Mouse (Mus musculus) adrenal gland, postnatal 25 days (tissue): ENCODE data around the gene Pold3. TPM values are rescaled to one million over a fixed set of nuclear protein-coding genes. Genes with fewer than 3 reads are reported as not detected.
A peak's percentile ranks its signal among the peaks of the same experiment; 100 is the strongest.

Experiments used
- DNase-seq: peaks from one replicate; pipeline ENCODE4 v3.0.0; 2021; ENCODE audit warnings: mixed read lengths
- long read RNA-seq: library from polyadenylated mRNA; stranded (forward); transcript quantifications from one replicate; pipeline ENCODE4 v2.0.0, GENCODE M21; 2021
- total RNA-seq: library from RNA; stranded (reverse); gene quantifications from 2 replicates; pipeline ENCODE4 v1.2.3, GENCODE M21; 2021

Pold3 gene
- total RNA-seq = 25.6 and 33.6 TPM in 2 replicates
- long read RNA-seq, transcript Pold3-201 (12 exons, 3,069 nt) = major isoform, 7 of 15 reads
- long read RNA-seq, partial matches to known transcripts = 3 of 15 reads
- long read RNA-seq, other reads (novel, unspliced or antisense) = 5 of 15 reads

DNA sequence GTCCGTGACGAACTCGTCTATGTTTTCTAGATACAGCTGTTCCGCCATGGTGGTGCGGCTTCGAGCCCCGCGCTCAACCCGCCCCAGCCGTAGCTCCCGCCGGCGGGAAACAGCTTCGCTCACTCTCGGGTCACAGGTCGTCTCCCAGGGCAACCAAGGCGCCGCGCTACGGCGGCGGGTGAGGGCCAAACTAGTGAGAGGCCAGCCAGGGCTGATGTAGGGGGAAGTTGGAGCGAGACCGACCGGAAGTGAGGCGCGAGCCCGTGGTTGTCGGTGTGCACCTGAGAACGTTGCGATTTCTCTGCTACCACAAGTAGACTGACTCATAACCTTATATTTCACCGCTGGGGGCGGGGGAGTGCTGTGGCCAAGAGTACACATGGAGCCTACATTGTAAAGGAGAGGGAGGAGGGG, at the start of gene Pold3:
Pold3 (minus strand) TSS at position 190 of the 414 bp plus-strand sequence.
- DNase-seq = peak; percentile 99

DNA sequence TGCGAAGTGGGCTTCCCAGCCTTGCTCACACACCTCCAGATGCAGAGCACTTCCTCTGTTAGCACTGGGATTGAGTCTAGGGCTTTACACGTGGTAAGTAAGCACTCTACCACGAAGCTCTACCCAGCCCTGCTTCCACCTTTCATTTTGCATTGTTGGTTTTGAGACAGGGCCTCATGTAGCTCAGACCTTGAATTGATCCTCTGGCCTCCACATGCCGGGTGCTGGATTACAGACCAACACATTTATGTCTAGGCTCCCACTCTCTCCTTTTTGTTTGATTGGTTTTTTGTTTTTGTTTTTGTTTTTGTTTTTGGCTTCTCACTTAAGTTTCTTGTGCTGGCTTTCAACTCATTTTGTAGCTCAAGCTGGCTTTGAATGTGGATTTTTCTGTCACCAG, 49.4 kb upstream of the Pold3 start:
- no peak for DNase-seq

DNA sequence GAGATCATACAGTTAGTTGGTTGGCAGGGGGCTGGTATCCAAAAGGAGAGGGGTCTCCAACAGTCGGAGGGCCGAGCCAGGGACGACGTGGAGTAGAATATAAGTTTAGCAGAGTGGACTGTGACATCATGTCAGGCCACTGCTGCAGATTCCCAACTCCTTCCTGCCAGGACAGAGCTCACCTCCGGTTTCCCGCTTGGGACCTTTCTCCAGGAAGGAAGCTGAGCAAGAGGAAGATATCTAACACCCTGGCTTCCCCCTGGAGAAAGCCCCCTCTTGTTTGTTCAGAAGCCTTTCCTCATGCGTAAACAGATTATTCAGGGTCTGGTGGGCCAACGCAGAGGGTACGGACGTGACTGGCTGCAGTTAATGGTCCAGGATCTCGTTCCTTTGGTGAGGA, 47.3 kb upstream of the Pold3 start:
- no peak for DNase-seq

DNA sequence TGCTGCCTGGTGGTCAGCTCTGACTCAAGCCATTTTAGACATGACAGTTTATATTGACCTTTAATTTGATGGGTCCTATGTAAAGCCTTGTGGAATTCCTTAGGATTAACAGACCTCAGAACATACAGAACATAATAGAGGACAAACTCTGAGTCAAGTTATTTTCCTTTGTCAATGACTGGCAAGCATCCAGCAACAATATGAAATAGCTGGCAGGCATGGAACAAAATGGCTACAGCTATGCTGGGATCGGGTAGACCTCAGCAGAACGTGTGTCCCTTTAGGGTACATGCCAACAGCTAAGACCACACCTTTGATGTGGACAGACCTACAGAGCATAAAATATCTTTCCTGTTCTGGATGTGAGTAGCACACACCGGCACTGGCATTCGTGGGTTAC, 42.1 kb upstream of the Pold3 start:
- no peak for DNase-seq

DNA sequence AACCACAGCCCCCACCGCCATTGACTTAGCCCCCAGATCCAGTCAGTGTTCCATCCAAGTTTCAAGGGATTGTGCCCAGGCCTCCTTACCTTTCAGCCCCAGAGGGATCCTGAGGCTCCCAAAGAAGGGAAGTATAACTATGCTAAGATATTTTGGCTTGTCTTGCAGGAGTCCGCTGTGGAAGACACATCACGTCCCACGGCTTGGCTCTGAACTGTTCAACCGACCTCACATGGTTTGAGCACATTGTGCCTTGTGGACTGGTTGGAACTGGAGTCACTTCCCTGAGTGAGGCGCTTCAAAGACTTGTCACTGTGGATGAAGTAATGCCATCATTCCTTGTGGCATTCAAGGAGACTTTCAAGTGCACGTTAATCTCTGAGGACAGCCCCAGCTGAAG, 38.6 kb upstream of the Pold3 start:
- no peak for DNase-seq

DNA sequence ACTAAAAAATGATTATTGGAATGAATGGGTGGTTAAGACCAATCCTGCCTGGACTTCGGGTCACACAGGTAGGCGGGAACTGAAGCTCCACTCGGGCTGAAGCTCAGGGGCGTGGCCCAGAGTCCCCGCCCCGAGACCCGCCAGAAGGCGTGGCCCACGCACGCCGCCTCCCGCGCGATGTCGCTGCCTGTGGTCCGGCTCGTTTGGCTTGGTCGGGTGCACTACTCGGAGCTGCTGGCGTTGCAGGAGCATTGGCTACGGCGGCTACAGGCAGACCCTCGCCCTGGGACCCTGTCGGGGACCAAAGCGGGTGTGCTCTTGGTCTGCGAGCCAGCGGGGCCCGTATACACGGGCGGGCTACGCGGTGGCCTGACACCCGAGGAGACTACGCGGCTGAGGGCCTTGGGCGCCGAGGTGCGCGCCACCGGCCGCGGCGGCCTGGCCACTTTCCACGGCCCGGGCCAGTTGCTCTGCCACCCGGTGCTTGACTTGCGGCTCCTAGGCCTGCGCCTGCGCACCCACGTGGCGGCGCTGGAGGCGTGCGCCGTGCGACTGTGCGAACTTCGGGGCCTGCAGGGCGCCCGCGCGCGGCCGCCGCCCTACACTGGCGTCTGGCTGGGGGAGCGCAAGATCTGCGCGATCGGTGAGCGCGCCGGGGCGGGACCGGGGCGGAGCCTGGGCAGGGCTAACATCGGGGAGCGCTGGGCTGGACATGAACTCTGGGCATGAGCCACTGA, 37.9 kb upstream of the Pold3 start, which contains the start of gene Lipt2:
Lipt2 (plus strand) TSS at position 173 of the 737 bp plus-strand sequence.
- DNase-seq = peak; percentile 96

DNA sequence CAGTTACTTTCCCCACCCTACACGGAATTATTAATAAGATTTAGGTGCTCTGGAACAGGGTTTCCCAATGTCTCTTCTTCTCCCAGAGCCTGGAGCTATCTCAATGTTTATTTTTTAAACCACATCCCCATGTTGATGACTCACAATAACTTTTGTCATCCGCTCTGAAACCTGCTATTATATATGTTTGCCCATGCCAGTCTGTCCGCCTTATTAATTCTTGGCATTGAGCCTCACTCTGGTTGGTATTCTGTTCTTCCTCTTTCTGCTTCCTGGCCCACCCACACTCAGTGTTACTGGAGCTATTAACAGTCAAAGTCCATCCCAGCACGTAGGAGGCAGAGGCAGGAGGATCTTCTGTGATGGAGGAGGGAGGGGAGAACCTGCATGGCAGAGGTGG, 36.3 kb upstream of the Pold3 start:
- DNase-seq = no peak

DNA sequence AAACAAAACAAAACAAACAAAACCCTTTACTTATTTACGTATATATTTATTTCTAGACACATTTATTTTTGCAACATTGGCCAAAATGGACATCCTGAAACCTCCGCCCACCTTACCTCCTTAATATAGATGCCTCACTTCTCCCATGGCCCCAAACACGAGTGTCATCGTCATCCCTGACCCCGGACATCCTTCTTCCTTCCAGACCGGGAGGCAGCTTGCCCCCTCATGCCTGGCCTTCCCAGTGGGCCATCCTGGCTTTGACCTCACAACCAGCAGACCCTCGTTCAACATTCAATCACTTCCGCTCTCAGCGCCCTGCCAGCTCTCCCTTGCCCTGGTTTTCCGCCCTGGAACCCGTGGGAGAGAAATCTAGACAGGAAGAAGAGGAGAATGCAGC, 29.3 kb upstream of the Pold3 start:
- peak; percentile 5 for DNase-seq

DNA sequence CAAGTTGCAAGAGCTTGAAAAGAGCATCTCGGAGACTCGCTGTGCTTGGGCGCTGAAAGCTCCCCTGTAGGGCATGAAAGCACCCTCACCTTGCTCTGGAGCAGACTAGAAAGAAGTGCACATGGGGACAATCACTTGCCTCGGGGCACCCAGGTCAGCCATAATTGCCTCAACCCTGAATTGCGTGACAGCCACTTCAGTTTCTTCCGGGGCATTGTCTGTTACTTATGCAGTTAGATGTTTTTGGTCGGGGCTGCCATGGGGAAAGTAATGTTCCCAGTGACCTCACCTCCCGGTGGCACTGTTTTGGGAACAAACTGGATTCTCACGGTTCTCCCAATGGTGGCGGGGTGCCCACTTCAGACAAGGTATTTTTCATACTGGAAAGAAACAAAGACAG, 28.7 kb upstream of the Pold3 start:
- no peak for DNase-seq

DNA sequence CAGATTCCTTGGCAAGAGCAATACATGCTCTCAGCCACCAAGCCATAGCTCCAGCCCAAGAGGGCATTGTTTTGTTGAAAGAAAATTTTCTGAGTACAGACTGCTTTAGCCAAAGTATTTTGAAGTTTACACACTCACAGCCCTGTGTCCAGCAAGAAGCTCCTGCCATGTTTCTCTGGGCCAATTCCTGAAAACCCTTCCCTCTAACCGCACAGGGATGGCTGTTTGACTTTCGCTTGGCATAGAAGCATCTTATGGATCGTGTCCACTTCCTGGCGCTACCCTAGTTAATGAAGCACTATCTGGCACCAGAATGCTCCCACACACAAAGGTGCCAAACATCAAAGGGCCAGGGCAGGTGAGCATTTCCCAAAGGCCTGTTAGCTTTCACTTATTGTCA, 27.2 kb upstream of the Pold3 start:
- DNase-seq = no peak

DNA sequence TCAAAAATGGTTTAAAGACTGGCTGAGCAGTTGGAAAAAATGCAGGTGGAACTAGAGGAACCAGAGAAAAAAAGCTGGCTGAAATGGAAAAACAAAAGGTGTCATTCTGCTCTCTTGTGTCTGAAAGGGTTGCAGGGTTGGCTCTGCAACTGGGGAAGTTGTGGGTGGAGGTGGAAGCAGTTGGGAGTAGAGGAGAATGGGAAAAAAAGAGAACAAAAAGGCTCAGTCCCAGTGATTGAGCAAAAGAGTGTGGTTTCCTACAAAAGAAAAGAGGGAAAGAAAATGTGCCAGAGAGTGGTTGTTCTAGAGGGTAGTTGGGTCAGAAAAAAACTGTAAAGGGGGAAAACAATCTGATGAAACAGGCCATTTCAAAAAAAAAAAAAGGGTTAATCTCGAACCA, 19.2 kb upstream of the Pold3 start:
- DNase-seq = no peak

DNA sequence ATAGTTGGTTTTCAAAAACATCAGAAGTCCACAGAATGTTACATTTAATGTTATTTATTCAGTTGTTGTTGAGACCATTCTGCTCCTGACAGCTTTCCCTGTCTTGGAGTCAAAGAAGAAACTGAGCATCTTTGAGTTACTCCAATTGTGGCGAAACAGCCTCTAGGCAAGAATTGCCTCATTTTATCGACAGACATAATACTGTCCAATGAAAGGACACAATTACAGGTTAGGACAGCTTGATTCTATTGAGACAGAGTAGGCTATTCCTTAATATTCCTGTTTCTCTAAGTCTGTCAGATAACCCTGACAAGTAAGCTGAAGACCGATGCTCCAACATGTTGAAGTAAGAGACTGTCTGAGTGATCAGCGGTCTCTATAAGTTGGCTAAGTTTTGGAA, 16.7 kb upstream of the Pold3 start:
- no peak for DNase-seq

DNA sequence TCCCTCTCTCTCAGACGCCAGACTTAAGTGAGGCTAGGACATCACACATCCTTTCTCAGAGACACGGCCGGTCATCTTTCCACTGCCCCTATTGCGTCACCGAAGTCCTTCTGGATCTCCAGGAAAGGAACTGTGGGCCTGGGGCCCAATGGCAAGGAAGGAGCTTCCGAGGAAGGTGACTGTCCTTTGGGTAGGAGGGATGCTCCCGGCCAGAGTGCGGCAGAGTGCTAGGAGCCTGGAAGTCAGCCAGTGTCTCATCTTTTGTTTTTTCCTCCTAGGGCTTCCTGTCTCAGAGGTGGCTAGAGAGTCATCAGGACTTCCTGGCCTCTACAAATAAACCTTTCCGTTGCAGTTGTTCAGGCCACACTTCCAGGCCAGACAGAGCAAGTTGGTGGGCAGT, 15.7 kb upstream of the Pold3 start:
- DNase-seq = peak; percentile 14

DNA sequence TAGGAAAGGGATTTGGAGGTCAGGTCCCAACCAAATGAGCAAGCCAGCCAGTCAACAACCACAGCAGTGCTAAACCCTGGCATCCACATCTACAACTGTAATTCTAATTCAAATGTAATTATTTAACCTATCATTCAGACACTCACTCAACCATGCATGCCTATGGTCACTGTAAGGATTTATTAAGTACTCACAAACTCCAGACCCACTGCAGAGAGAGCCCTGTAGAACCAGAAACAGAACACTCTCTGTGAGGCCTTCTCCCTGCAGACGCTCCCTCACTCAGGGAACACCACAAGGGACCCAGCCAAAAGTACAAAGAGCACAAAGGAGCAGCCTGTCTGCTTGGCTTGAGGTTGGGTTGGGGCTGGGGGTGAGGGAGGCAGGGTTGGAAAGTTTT, 11.0 kb upstream of the Pold3 start:
- no peak for DNase-seq

DNA sequence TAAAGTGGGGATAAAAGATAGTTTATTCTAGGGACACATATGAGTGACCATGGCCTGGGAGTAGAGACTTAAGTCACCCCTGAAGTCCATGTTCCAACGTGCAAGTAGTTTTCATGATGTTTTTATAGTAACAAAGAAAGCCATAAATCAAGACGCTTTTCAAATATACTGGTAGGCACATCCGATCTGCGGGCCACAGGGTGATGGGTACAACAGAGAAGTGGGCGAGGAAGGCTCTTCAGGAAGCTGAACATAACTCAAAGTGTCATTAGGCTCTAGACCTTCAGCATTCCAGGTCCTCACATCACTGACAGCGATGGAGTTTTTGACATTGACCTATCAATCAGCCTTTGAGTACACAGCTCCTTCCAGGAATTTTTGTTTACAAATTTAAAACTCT, 9.2 kb upstream of the Pold3 start:
- DNase-seq = no peak

DNA sequence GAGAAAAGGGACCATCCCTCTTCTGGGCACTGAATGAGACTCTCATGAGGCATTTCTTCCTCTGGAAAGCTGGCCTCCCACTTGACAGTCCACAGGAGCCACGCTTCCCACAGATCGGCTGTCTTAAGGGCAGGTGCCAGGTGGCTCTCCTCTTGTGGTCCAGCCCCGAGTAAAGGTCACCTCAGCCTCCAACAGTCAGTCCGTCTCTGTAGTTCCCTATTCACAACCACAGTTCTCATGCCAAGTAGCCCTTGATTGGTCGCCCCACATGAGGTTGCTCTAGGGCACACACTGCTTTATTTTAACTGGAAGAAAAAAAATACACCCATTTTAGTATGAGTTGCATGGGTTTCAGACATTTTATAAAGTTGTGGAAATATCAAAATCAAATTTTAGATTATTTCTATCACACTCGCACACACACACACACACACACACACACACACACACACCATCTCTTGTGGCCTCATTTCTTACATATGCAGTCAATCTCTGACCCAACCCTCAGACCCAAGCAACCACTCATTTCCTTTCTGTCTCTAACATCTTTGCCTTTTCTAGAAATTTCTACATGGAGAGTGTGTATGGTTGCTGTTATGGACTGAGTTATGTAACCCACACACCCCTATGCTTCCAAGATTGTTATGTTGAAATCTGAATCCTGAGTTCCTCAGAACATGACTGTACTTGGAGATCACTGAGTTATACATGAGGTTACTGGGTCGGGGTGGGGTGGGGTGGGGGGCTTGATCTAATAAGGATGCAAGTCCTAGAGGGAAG, 7.1 kb upstream of the Pold3 start:
- no peak for DNase-seq

DNA sequence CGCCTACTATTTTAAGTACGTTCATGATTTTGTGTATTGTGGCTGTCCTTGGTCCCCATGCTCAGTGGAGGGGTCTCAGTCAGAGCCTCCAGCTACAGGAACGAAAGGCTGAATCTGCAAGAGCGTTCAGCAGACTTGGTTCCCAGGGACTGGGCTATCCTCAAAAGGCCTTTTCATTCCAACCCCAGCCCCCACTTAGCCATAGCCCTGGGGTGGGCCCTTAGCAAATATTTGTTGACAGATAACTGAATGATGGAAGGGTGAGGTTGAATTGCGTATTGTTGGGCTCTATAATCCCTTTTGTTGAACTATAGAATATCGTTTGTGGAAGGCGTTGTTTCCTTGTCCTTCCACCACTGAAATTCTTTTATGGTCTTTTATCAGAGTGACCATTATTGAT, 5.1 kb upstream of the Pold3 start:
- no peak for DNase-seq

DNA sequence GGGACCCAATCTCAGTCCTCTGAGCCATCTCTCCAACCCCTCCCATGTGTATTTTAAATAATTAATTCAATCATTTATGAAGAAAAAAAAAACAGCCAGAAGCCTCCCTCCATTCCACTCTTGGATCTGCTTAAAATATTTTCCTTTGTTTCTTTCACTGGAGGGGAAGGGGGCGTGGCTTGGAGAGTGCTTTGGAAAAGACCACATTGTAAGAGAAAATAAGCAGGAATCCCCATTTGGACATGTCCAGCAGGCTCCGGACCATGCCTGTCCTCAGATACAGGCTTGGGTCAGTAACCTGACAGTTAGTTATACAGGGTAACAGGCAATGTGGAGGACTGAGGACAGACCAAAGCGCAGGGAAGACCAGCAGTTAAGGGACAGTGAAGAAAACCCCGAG, 3.8 kb upstream of the Pold3 start:
- no peak for DNase-seq

DNA sequence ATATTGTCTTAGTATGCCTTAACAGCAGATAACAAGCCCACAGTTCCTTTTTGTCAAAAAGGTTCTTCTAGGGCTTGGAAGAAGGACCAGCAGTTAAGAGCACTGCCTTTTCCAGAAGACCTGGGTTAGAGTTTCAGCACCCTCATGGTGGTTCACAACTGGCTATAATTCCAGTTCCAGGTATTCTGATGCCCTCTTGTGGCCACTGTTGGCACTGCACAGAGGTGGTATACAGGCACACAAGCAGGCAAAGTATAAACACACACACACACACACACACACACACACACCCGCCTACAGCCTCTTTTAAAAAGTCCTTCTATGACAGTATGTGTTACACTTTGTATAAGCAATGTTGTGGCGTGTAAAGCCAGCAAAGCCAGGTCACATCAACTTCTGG, 2.8 kb upstream of the Pold3 start:
- DNase-seq = peak; percentile 28

DNA sequence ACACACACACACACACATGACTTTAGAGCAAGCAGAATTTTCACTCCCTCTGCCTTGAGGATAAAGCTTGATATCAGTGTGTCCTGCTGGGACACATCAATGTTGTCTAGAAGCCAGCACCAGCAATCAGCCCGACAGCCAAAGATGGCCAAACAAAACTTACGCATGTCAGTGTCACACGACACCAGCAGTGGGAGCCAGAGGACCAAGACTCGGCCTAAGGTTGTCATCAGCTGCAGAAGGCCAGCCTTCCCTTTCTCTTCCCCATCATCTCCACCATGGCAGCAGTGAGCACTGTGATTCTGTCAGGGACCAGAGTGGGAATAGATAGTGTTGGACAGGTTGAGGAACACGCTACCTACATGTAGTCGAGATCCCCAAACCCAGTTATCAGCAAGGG, 2.1 kb upstream of the Pold3 start:
- peak; percentile 43 for DNase-seq

DNA sequence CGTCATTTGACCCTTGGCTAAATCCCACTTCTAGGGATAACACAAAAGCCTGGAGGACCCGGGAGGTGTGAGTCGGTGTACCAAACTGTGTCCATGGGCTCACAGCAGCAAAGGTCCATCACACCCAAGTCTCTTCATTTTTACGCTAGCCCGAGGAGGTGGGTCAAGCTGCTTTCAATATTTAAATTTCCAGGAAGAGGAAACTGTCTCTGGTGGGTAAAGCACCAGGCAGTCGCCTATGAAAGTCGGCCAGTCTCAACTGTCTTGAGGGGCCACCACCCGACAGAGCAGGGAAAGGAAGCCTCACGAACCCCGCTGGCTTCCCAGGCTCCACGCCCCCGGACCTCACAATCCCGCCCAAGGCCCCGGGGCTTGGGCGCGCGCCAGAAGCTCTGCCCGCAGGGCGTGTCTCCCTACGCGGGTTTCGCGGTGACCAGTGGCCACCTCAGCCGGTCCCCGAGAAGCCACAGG, 539 bp downstream of the Pold3 start:
- DNase-seq = peak; percentile 67

DNA sequence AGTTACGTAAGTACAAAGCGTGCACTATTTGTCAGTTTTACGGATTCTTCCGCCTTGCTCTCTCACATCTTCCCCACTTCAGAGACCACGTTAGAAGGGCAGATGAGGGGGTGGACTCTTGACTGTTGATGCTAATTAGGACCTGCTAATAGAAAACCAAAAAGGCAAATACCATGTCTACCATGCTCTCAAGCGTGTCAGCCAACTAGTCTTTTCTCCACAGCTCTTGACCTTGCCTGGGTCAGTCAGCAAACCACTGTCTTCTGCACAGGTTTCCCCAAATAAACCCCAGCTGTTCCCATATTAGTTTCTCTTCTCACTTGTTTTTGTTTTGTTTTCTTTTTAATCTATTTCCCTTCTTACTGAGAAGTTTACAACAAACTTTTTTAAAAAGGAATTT, 7.1 kb downstream of the Pold3 start:
- DNase-seq = no peak

DNA sequence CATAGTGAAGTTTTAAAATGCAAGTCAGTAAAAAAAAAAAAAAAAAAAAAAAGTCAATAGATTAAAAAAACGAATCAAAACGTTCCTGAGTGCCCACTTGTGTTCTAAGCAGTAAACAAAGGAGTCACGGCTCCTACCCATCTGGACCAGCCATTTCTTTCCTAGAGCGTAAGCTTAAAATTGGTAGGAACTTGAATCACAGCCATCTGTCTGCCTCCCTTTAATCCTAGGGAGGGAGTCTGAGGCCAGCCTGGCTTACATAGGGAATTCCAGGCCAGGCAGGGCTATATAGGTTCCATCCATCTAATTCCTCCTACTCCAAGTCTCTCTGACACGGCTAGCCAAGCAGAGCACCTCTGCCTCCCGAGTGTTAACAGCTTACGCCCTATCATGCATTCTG, 7.5 kb downstream of the Pold3 start:
- DNase-seq = no peak

DNA sequence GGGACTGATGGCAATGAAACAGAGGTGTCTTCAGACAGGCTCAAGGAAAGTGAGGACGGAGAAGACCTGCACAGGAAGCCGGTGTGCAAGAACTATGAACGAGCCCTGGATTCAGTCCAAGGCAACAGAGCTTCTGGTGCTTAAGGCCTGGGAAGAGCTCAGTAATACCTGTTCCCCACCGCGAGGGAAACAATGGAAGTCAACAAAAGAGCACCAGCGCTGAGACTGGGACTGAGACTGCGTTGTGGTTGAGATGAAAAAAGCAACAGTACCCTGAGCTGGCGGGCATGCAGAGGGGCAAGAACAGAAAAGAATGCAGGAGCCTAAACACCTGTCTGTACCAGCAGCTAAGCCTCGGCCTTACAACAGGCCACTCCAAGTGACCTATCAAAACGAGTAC, 9.9 kb downstream of the Pold3 start:
- no peak for DNase-seq
